Mouse (Mus musculus) CH12.LX (cell line): ENCODE data around the gene Thumpd2. TPM values are rescaled to one million over a fixed set of nuclear protein-coding genes. Genes with fewer than 3 reads are reported as not detected.

ENCODE experiments used
- DNase-seq: peaks from one replicate; pipeline ENCODE4 v3.0.0-alpha.2; 2013; ENCODE audit errors: extremely low read depth
- H3K27ac ChIP-seq: 2 replicates; pipeline ENCODE4 v1.5.1; 2012; ENCODE audit warnings: low read depth, mild to moderate bottlenecking, control low read depth, moderate library complexity; ENCODE audit not compliant: insufficient read depth
- H3K27me3 ChIP-seq: replicated peaks from 2 replicates; pipeline ENCODE3; 2012; ENCODE audit warnings: inconsistent platforms
- H3K36me3 ChIP-seq, 2 experiments: replicated peaks in 1 of 2; 2 replicates each; pipeline versions ENCODE3 to v1.6.1; 2012; ENCODE audit warnings: inconsistent platforms in 1 of 2, low read length in 1 of 2, mild to moderate bottlenecking in 1 of 2, mixed read lengths in 1 of 2, moderate library complexity in 1 of 2; ENCODE audit not compliant: control insufficient read depth in 1 of 2, insufficient read depth in 1 of 2
- H3K4me1 ChIP-seq, 2 experiments: 2 replicates each; pipeline ENCODE4 v1.6.1; 2012; ENCODE audit warnings: inconsistent platforms in 1 of 2, moderate library complexity in 1 of 2; ENCODE audit not compliant: insufficient read depth in 2 of 2, control insufficient read depth in 1 of 2
- H3K4me2 ChIP-seq: 2 replicates; pipeline ENCODE4 v1.6.1; 2012; ENCODE audit warnings: low read depth, mild to moderate bottlenecking, control low read depth; ENCODE audit not compliant: poor library complexity, insufficient read depth, severe bottlenecking
- H3K4me3 ChIP-seq, 3 experiments: fragments of 150-350 bp in 1 of 3; sonication (generic) in 1 of 3; replicated peaks in 1 of 3; 2 replicates each; pipeline versions ENCODE3 to v1.5.1; 2011 to 2012; ENCODE audit warnings: low read depth in 2 of 3, low read length in 2 of 3, mild to moderate bottlenecking in 2 of 3, moderate library complexity in 2 of 3, control low read depth in 1 of 3, improper control_type of control experiment in 1 of 3, inconsistent platforms in 1 of 3, mixed read lengths in 1 of 3; ENCODE audit not compliant: poor library complexity in 1 of 3
- H3K79me2 ChIP-seq: replicated peaks from 2 replicates; pipeline ENCODE4 v1.6.1; 2012; ENCODE audit warnings: mild to moderate bottlenecking, moderate library complexity; ENCODE audit not compliant: control insufficient read depth, poor library complexity, insufficient read depth, severe bottlenecking; ENCODE audit errors: extremely low read depth
- H3K9ac ChIP-seq: 2 replicates; pipeline ENCODE4 v1.6.1; 2012; ENCODE audit warnings: low read depth, mild to moderate bottlenecking, control low read depth, moderate library complexity; ENCODE audit not compliant: insufficient read depth
- H3K9me3 ChIP-seq: replicated peaks from 2 replicates; pipeline ENCODE3; 2012; ENCODE audit warnings: low read length, inconsistent platforms, mixed read lengths
- CHD2 ChIP-seq: IDR thresholded peaks from 2 replicates; pipeline ENCODE4 v1.6.1; 2011; ENCODE audit warnings: low read length, improper control_type of control experiment
- CTCF ChIP-seq, 2 experiments: IDR thresholded peaks in 1 of 2; conservative IDR thresholded peaks in 1 of 2; 2 replicates each; pipeline ENCODE4 v1.5.1; 2011 to 2012; ENCODE audit warnings: low read depth in 2 of 2, low read length in 2 of 2, improper control_type of control experiment in 1 of 2, inconsistent platforms in 1 of 2, mild to moderate bottlenecking in 1 of 2, moderate library complexity in 1 of 2
- E2F4 ChIP-seq: IDR thresholded peaks from 2 replicates; pipeline ENCODE4 v1.6.1; 2011; ENCODE audit warnings: low read depth, low read length, improper control_type of control experiment; ENCODE audit not compliant: insufficient replicate concordance
- ETS1 ChIP-seq: conservative IDR thresholded peaks from 2 replicates; pipeline ENCODE4 v1.6.1; 2012; ENCODE audit warnings: low read depth, mild to moderate bottlenecking, inconsistent platforms, low read length, improper control_type of control experiment, moderate library complexity
- HCFC1 ChIP-seq: IDR thresholded peaks from 2 replicates; pipeline ENCODE4 v1.6.1; 2012; ENCODE audit warnings: low read depth, mild to moderate bottlenecking, inconsistent platforms, low read length, improper control_type of control experiment
- JUND ChIP-seq: conservative IDR thresholded peaks from 2 replicates; pipeline ENCODE4 v1.6.1; 2011; ENCODE audit warnings: low read depth, low read length, improper control_type of control experiment
- MAX ChIP-seq: IDR thresholded peaks from 2 replicates; pipeline ENCODE4 v1.6.1; 2011; ENCODE audit warnings: low read length, improper control_type of control experiment
- MEF2A ChIP-seq: IDR thresholded peaks from 2 replicates; pipeline ENCODE4 v1.6.1; 2014; ENCODE audit warnings: low read depth, mild to moderate bottlenecking, inconsistent platforms, low read length, improper control_type of control experiment, borderline replicate concordance
- NELFE ChIP-seq: IDR thresholded peaks from 2 replicates; pipeline ENCODE4 v1.6.1; 2011; ENCODE audit warnings: low read depth, low read length, improper control_type of control experiment
- PAX5 ChIP-seq: IDR thresholded peaks from 2 replicates; pipeline ENCODE4 v1.6.1; 2012; ENCODE audit warnings: low read length, inconsistent platforms, mixed read lengths
- RCOR1 ChIP-seq: conservative IDR thresholded peaks from 2 replicates; pipeline ENCODE4 v1.6.1; 2012; ENCODE audit warnings: low read depth, mild to moderate bottlenecking, inconsistent platforms, low read length, improper control_type of control experiment
- TBP ChIP-seq: conservative IDR thresholded peaks from 2 replicates; pipeline ENCODE4 v1.6.1; 2011; ENCODE audit warnings: low read depth, low read length, improper control_type of control experiment
- UBTF ChIP-seq: IDR thresholded peaks from 2 replicates; pipeline ENCODE4 v1.6.1; 2012; ENCODE audit warnings: low read depth, mild to moderate bottlenecking, inconsistent platforms, low read length, improper control_type of control experiment, moderate library complexity
- USF2 ChIP-seq: conservative IDR thresholded peaks from 2 replicates; pipeline ENCODE4 v1.6.1; 2011; ENCODE audit warnings: low read depth, low read length, improper control_type of control experiment
- ZKSCAN1 ChIP-seq: IDR thresholded peaks from 2 replicates; pipeline ENCODE4 v1.6.1; 2012; ENCODE audit warnings: low read depth, inconsistent platforms, low read length, improper control_type of control experiment, borderline replicate concordance
- dilution Hi-C: fragments of 300-500 bp; cut with MboI; formaldehyde crosslinking; loops from 2 replicates; pipeline ENCODE4 v1.14.3; 2020; ENCODE audit warnings: low sequenced_read_pairs; ENCODE audit not compliant: extremely low pct_unique_long_range_greater_than_20kb, extremely low pct_ligation_motif_present
- in situ Hi-C: fragments of 300-500 bp; cut with MboI; formaldehyde crosslinking; loops from 3 replicates; pipeline ENCODE4 v1.14.3; 2019; ENCODE audit warnings: low sequenced_read_pairs, low pct_ligation_motif_present, low pct_unique_long_range_greater_than_20kb, mixed read lengths
- polyA plus RNA-seq: library from polyadenylated mRNA; unstranded; fragments of >175 nt; gene quantifications from 2 replicates; pipeline ENCODE4 v1.2.1, GENCODE M21; 2012; ENCODE audit warnings: low read depth; ENCODE audit not compliant: insufficient read length
- total RNA-seq, 2 experiments: library from RNA; depleted of rRNA; stranded (reverse); fragments of 300-350 nt in 1 of 2; fragments of >200 nt in 1 of 2; gene quantifications; 2 replicates each; pipeline ENCODE4 v1.2.3; 2012 to 2014

Gene Thumpd2
- total and polyA plus RNA-seq, 3 experiments = 5.4 to 9.0 (median 7.6) TPM

DNA sequence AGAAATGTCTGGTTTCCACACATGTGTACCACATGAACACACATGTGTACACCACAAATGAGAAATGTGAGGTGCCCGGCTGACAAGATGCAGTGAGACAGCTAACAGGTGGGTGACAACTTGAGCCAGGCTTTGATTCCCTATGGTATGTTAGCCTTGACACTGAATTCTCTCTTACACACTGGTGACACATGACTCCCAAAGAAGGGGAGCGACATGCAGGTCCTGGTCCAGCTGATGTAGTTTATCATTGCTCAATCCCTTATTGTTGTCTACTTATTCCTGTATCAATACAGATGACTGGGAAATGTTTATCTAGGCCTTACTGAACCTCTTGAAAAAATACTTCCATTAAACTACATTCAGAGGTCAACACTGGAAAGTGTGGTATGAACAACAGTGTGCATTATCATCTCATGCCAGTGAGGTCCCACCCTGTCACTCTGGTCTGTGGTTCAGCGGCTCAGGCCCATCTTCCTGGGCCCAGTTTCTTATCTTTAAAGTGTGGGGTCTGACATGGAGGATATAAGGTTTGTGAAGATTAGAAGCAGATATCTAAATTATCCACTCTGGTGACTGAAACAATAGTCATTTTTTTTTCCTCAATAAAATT, 32.9 kb downstream of the Thumpd2 start:
- dilution Hi-C loops (no loop called here), in situ Hi-C loops (no loop called here)
- Histone ChIP-seq H3K4me2 (no peak overlapping the region), H3K79me2 (no peaks in the 10 kb centered on the region), H3K4me3 (no peak overlapping the region), H3K36me3 (peaks cover 32 to 87% of the 10 kb centered on the region in 2 experiments), H3K27ac (no peak overlapping the region), H3K9ac (no peak overlapping the region), H3K27me3 (no peaks in the 10 kb centered on the region), H3K4me1 (no peaks in the 10 kb centered on the region), H3K9me3 (no peaks in the 10 kb centered on the region)
- no peak for DNase-seq
- TF ChIP-seq ETS1 (no peak), NELFE (no peak), TBP (no peak)

DNA sequence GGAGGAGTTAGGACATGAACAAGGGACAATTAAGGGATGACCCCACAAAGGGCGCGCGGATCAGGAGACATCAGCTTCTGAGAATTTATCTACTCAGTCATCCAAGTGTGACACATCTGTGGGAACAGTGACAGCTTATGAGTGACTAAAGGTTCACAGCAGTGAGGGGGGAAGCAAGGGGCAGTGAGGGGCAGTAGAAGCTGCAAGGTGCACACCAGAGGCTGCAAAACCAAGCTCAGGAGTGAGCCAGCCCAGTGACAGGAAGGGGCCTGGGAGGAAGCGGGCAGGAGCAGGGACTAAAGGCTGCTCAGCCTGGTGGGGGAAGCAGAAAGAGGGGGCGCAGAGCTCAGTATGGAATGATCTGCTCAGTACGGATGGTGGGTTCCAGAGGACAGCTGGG, 37.6 kb downstream of the Thumpd2 start:
- Histone ChIP-seq H3K27ac (no peak overlapping the region), H3K4me3 (no peak overlapping the region), H3K79me2 (no peaks in the 10 kb centered on the region), H3K27me3 (no peaks in the 10 kb centered on the region), H3K9ac (no peak overlapping the region), H3K36me3 (peaks cover 42 to 93% of the 10 kb centered on the region in 2 experiments), H3K9me3 (no peaks in the 10 kb centered on the region), H3K4me1 (peaks cover 0 to 9% of the 10 kb centered on the region in 2 experiments; a peak in 2 of 4 replicates), H3K4me2 (no peak overlapping the region)
- dilution Hi-C loops = no loop called here
- no peak for TF ChIP-seq ZKSCAN1
- no peak for TF ChIP-seq CHD2
- TF ChIP-seq MAX = no peak
- TF ChIP-seq UBTF = no peak
- TF ChIP-seq HCFC1 = no peak
- TF ChIP-seq RCOR1 = no peak
- TF ChIP-seq CTCF (conservative IDR thresholded peaks at IDR 0.05 in 1 of 2, IDR thresholded peaks at IDR 0.05 in 1 of 2; ENCODE audit: low read depth in 2 of 2, low read length in 2 of 2) = no peak
- no peak for TF ChIP-seq JUND
- no peak for TF ChIP-seq USF2
- no peak for TF ChIP-seq NELFE
- no peak for TF ChIP-seq TBP
- no peak for TF ChIP-seq E2F4
- no peak for TF ChIP-seq MEF2A
- no peak for TF ChIP-seq PAX5
- in situ Hi-C loops = no loop called here
- DNase-seq = no peak
